Mouse (Mus musculus): Measurements from ENCODE around the gene Dennd1b. TPM values are rescaled to one million over a fixed set of nuclear protein-coding genes. Genes with fewer than 3 reads are reported as not detected.

Gene Dennd1b
- total and polyA plus RNA-seq, 3 experiments = 4.9 to 51.7 (median 39.2) TPM

DNA sequence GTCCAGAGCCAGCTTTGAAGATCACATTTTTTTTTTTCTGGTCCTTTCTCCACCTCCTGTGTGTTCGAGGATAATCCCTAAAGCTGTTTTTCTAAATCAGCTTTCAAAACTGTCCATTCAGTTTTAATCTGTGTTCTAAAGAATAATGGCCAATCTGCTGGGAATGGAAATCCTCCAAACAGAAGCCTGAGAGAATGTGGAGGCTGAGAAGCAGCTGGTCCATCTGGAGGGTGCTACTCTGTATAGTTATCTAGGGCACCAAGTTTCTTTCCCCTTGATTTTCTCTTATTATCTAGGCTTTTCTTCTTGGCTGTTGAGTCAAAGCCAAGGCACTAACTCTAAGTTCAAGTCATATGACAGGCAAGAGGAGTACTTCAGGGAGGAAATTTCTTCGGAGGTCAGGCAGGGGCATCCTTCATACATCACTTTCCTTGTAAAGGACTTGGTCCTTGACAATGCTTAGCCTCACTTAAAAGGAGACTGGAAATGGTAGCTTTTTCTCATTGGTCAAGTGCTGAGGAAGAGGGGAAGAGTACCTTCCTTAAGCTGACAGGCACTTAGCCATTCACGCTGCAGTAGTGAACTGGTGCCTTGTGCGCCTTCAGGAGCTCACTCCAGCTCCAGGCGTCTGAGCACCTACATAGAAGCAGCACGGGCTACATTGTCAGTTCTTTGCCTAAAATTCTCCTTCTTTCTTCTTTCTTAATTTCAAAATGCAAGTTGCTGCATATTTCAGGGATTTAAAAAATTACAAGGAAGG is 32.6 kb downstream of the Dennd1b start:
- H3K9me3 ChIP-seq (replicated peaks) = no peaks in the 10 kb centered on the region
- peaks cover 3% of the 10 kb centered on the region for H3K4me1 ChIP-seq (ENCODE audit: insufficient read depth, low read depth, low read length)
- H3K36me3 ChIP-seq (replicated peaks) = peaks cover 25% of the 10 kb centered on the region
- no peak for DNase-seq (ENCODE audit: low spot score)
- TF ChIP-seq TAL1 (conservative IDR thresholded peaks at IDR 0.05; ENCODE audit: low read depth, low read length) (no peak), POLR2AphosphoS5 (IDR thresholded peaks at IDR 0.05; ENCODE audit: insufficient replicate concordance, low read depth, low read length) (no peak), GATA1 (IDR thresholded peaks at IDR 0.05; ENCODE audit: borderline replicate concordance, low read length) (no peak)
- H3K4me3 ChIP-seq (ENCODE audit: low read depth, low read length) = no peak overlapping the region
- H3K27me3 ChIP-seq (ENCODE audit: insufficient read depth, low read length) = no peaks in the 10 kb centered on the region
- ATAC-seq (ENCODE audit: extremely low read depth, insufficient number of reproducible peaks, low FRiP score, poor library complexity, severe bottlenecking) = no peak

DNA sequence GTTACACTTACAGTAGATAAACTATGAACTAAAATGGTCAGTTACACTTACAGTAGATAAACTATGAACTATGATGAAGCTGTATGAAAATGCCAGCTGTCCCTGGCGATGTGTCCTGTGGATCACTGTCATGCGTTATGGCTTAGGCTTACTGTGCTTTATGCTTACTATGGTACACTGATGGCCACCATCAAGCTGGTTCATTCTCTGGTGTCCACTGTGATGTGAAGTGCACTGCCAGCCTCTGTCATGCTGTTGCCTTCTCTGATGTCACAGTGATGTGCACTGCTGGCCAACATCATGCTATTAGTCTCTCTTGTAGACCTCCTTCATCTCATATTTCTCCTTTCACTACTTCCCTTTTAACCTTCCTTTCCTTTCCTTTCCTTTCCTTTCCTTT is 33.4 kb downstream of the Dennd1b start:
- H3K4me3 ChIP-seq (ENCODE audit: low read depth, low read length) = no peak overlapping the region
- no peaks in the 10 kb centered on the region for H3K27me3 ChIP-seq (ENCODE audit: insufficient read depth, low read length)
- DNase-seq (ENCODE audit: low spot score) = no peak

DNA sequence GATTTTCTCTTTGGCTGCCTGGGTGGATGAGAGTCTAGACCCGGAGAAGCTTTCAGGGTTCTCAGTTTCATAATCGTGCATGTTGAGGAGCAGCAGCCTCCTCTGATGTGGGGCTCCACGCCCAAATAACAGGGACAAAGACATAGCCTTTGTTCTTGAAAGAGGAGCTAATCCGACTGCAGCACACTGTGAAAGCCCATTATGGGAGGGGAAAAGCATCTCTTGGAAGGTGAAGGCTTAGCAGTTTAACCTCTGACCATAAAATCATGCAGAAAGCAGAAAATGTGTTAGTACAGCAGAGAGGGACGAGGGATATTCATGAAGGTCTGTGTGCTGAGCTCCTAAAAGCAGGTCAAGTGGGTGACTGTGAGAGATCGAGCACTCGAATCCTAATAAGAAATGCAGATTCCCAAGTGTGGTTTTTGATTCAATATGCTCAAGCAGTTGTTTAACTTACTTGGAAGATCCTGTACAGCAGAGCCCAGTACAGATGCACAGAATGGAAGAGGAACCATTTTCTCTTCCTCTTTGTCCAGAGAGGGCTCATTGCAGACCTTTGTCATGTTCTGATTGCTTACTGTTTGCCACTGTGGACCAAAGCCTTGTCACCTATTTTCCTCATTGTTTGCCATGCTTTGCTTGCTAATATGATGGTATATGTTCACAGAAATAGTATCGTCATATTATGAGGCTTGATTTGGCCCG is 37.6 kb downstream of the Dennd1b start:
- Histone ChIP-seq H3K4me3 (ENCODE audit: low read depth, low read length) (no peak overlapping the region), H3K36me3 (replicated peaks) (peaks cover 9% of the 10 kb centered on the region), H3K9me3 (replicated peaks) (no peaks in the 10 kb centered on the region), H3K27me3 (ENCODE audit: insufficient read depth, low read length) (no peaks in the 10 kb centered on the region), H3K4me1 (ENCODE audit: insufficient read depth, low read depth, low read length) (peaks cover 3% of the 10 kb centered on the region)
- DNase-seq (ENCODE audit: low spot score) = no peak
- TF ChIP-seq POLR2AphosphoS5 (IDR thresholded peaks at IDR 0.05; ENCODE audit: insufficient replicate concordance, low read depth, low read length) (no peak), TAL1 (conservative IDR thresholded peaks at IDR 0.05; ENCODE audit: low read depth, low read length) (no peak), GATA1 (IDR thresholded peaks at IDR 0.05; ENCODE audit: borderline replicate concordance, low read length) (no peak), CTCF (IDR thresholded peaks at IDR 0.05; ENCODE audit: low read depth, low read length) (no peak), GATA2 (IDR thresholded peaks at IDR 0.05; ENCODE audit: borderline replicate concordance, low read depth, low read length) (no peak)
- no peak for ATAC-seq (ENCODE audit: extremely low read depth, insufficient number of reproducible peaks, low FRiP score, poor library complexity, severe bottlenecking)

More for the DNA sequence above, 33.4 kb downstream of the Dennd1b start:
- no peak for TF ChIP-seq CTCF (IDR thresholded peaks at IDR 0.05; ENCODE audit: low read depth, low read length)
- TF ChIP-seq TAL1 (conservative IDR thresholded peaks at IDR 0.05; ENCODE audit: low read depth, low read length) = no peak
- no peak for TF ChIP-seq GATA1 (IDR thresholded peaks at IDR 0.05; ENCODE audit: borderline replicate concordance, low read length)
- TF ChIP-seq GATA2 (IDR thresholded peaks at IDR 0.05; ENCODE audit: borderline replicate concordance, low read depth, low read length) = no peak
- no peak for TF ChIP-seq POLR2AphosphoS5 (IDR thresholded peaks at IDR 0.05; ENCODE audit: insufficient replicate concordance, low read depth, low read length)
- H3K4me1 ChIP-seq (ENCODE audit: insufficient read depth, low read depth, low read length) = peaks cover 3% of the 10 kb centered on the region
- ATAC-seq (ENCODE audit: extremely low read depth, insufficient number of reproducible peaks, low FRiP score, poor library complexity, severe bottlenecking) = no peak
- H3K36me3 ChIP-seq (replicated peaks) = peaks cover 23% of the 10 kb centered on the region
- H3K9me3 ChIP-seq (replicated peaks) = no peaks in the 10 kb centered on the region

DNA sequence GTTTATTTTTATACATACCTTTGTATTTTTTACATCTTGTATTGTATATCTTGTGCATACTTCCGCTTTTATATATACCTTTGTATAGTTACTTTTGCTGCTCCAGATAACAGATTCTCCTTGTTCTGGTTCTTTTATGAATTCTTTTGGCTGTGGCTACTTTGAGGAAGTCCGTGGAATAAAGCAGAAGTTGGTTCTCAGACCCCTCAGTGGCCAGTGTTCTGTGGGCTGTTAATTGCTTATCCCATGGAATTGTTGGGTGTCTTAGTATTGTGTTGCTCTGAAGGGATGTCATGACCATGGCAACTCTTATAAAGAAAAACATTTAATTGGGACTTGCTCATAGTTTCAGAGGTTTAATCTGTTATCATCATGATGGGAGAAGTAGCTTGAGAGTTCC is 40.3 kb downstream of the Dennd1b start:
- DNase-seq (ENCODE audit: low spot score) (no peak), ATAC-seq (ENCODE audit: extremely low read depth, insufficient number of reproducible peaks, low FRiP score, poor library complexity, severe bottlenecking) (no peak)
- peaks cover 2% of the 10 kb centered on the region; the same call in 1 of the 2 replicates for H3K4me1 ChIP-seq (ENCODE audit: insufficient read depth, low read depth, low read length)
- H3K4me3 ChIP-seq (ENCODE audit: low read depth, low read length) = no peak overlapping the region
- no peaks in the 10 kb centered on the region for H3K27me3 ChIP-seq (ENCODE audit: insufficient read depth, low read length)
- H3K36me3 ChIP-seq (replicated peaks) = peaks cover 13% of the 10 kb centered on the region
- no peaks in the 10 kb centered on the region for H3K9me3 ChIP-seq (replicated peaks)
- TF ChIP-seq GATA1 (IDR thresholded peaks at IDR 0.05; ENCODE audit: borderline replicate concordance, low read length) (no peak), TAL1 (conservative IDR thresholded peaks at IDR 0.05; ENCODE audit: low read depth, low read length) (no peak), CTCF (IDR thresholded peaks at IDR 0.05; ENCODE audit: low read depth, low read length) (no peak), GATA2 (IDR thresholded peaks at IDR 0.05; ENCODE audit: borderline replicate concordance, low read depth, low read length) (no peak), POLR2AphosphoS5 (IDR thresholded peaks at IDR 0.05; ENCODE audit: insufficient replicate concordance, low read depth, low read length) (no peak)

DNA sequence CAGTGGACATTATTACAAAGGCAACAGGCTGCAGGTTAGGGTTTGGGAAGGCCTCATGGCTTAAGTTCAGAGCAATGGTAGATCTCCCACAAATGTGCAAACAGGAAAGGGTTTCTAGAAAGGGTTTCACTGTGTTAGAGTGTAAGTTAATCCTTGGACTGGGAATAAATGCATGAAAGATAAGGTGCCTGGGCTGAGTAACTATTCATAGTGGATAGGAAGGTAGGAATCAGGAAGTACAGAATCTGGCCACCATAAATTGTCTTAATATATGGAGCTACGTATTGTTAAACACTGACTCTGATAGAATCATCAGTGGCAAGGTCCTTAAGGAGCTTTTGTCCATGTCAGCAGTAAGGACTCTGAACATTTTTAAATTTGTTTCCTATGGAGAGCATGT is 42.8 kb downstream of the Dennd1b start:
- H3K4me3 ChIP-seq (ENCODE audit: low read depth, low read length) = no peak overlapping the region
- ATAC-seq (ENCODE audit: extremely low read depth, insufficient number of reproducible peaks, low FRiP score, poor library complexity, severe bottlenecking) = no peak
- no peaks in the 10 kb centered on the region for H3K27me3 ChIP-seq (ENCODE audit: insufficient read depth, low read length)
- no peaks in the 10 kb centered on the region for H3K9me3 ChIP-seq (replicated peaks)
- no peak for DNase-seq (ENCODE audit: low spot score)
- peaks cover 7% of the 10 kb centered on the region; the same call in 1 of the 2 replicates for H3K4me1 ChIP-seq (ENCODE audit: insufficient read depth, low read depth, low read length)
- TF ChIP-seq POLR2AphosphoS5 (IDR thresholded peaks at IDR 0.05; ENCODE audit: insufficient replicate concordance, low read depth, low read length) = no peak
- no peak for TF ChIP-seq GATA1 (IDR thresholded peaks at IDR 0.05; ENCODE audit: borderline replicate concordance, low read length)
- TF ChIP-seq GATA2 (IDR thresholded peaks at IDR 0.05; ENCODE audit: borderline replicate concordance, low read depth, low read length) = no peak
- peaks cover 15% of the 10 kb centered on the region for H3K36me3 ChIP-seq (replicated peaks)

DNA sequence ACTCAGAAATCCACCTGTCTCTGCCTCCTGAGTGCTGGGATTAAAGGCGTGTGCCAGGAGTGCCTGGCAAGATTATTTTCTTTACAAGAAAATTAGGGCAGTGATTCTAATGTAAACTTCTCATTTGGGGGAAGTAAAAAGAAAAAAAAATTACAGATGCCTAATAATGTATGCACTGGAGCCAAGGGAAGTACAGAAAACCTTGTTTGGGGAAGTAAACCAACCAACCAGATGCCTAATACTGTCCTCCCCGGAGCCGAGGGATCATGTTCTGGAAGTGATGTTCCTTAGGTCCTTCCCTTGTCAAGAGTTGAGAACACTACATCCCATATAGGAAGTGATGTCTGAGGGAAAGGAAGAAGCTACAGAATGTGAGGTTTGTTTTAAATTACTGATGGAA is 44.2 kb downstream of the Dennd1b start:
- Histone ChIP-seq H3K27me3 (ENCODE audit: insufficient read depth, low read length) (no peaks in the 10 kb centered on the region), H3K36me3 (replicated peaks) (peaks cover 15% of the 10 kb centered on the region), H3K4me3 (ENCODE audit: low read depth, low read length) (no peak overlapping the region), H3K4me1 (ENCODE audit: insufficient read depth, low read depth, low read length) (peaks cover 9% of the 10 kb centered on the region; the same call in 1 of the 2 replicates), H3K9me3 (replicated peaks) (no peaks in the 10 kb centered on the region)
- TF ChIP-seq GATA1 (IDR thresholded peaks at IDR 0.05; ENCODE audit: borderline replicate concordance, low read length) = no peak
- DNase-seq (ENCODE audit: low spot score) (no peak), ATAC-seq (ENCODE audit: extremely low read depth, insufficient number of reproducible peaks, low FRiP score, poor library complexity, severe bottlenecking) (no peak)

Measured in G1E (cell line).